Mouse (Mus musculus): ENCODE results near the gene Zfp941.
"Not testable (repeated sequence)": the region's sequence is repeated elsewhere in the genome, so short reads cannot be mapped to it uniquely, and the experiment has no call there.

Zfp941 gene

GRCm38 (mm10) chr7:140780548-140780947 lies 41.4 kb downstream of the Zfp941 start:
- no peak for DNase-seq (ENCODE audit: low spot score)

- no peak for DNase-seq (ENCODE audit: low spot score)
These were observed 55.9 kb downstream of the Zfp941 start for GRCm38 (mm10) chr7:140765888-140766739.

- DNase-seq (ENCODE audit: low spot score), result not testable (repeated sequence)
These were observed 56.6 kb downstream of the Zfp941 start for GRCm38 (mm10) chr7:140765391-140765790.

- no peak for DNase-seq (ENCODE audit: low spot score)
These were observed 58.4 kb downstream of the Zfp941 start, which contains the start of gene Cyp2e1 for GRCm38 (mm10) chr7:140763447-140764020. Cyp2e1 (plus strand) TSS chr7:140763739.

GRCm38 (mm10) chr7:140760647-140761046 lies 61.3 kb downstream of the Zfp941 start:
- no peak for DNase-seq (ENCODE audit: low spot score)

All from MN1 (cell line).